Mouse (Mus musculus): ENCODE results near the gene Aim2.

- TF ChIP-seq CTCF (IDR thresholded peaks at IDR 0.05) (no peak), POLR2A (IDR thresholded peaks at IDR 0.05; ENCODE audit: insufficient read depth, low read depth, low read length) (no peak)
Observed at GRCm38 (mm10) chr1:173369611-173370010, 18.9 kb downstream of the Aim2 start.

Data from heart, adult 2 months (tissue).